Mouse (Mus musculus) midbrain, embryonic 14.5 days (tissue): ENCODE results near the gene Rex1bd. TPM values are rescaled to one million over a fixed set of nuclear protein-coding genes. Genes with fewer than 3 reads are reported as not detected.
"Not testable (repeated sequence)": the region's sequence is repeated elsewhere in the genome, so short reads cannot be mapped to it uniquely, and the experiment has no call there.

Source experiments
- ATAC-seq: fragments of 200-750 bp; cut with Nextera tagmentation; 2 replicates; pipeline ENCODE4 v1.8.0; 2017; ENCODE audit warnings: moderate number of reproducible peaks, moderate library complexity; ENCODE audit not compliant: low FRiP score, low TSS enrichment
- DNase-seq: peaks from one replicate; pipeline ENCODE4 v3.0.0-alpha.2; 2015
- H3K27ac ChIP-seq: fragments of 300-500 bp; sonication (generic); replicated peaks from 2 replicates; pipeline ENCODE4 v1.5.1; 2014; ENCODE audit warnings: mild to moderate bottlenecking, low read depth, low read length, moderate library complexity
- H3K27me3 ChIP-seq: fragments of 300-500 bp; sonication (generic); 2 replicates; pipeline ENCODE4 v1.6.1; 2014; ENCODE audit warnings: low read length, control low read depth, mixed read lengths; ENCODE audit not compliant: control insufficient read depth, insufficient read depth
- H3K36me3 ChIP-seq: fragments of 300-500 bp; sonication (generic); 2 replicates; pipeline ENCODE4 v1.6.1; 2014; ENCODE audit warnings: low read length, control low read depth; ENCODE audit not compliant: control insufficient read depth, insufficient read depth
- H3K4me1 ChIP-seq: fragments of 300-500 bp; sonication (generic); 2 replicates; pipeline ENCODE4 v1.6.1; 2014; ENCODE audit warnings: mild to moderate bottlenecking, antibody characterized with exemption, low read length, control low read depth; ENCODE audit not compliant: control insufficient read depth, insufficient read depth
- H3K4me2 ChIP-seq: fragments of 300-500 bp; sonication (generic); 2 replicates; pipeline ENCODE4 v1.6.1; 2014; ENCODE audit warnings: mild to moderate bottlenecking, low read length, moderate library complexity
- H3K4me3 ChIP-seq: fragments of 300-500 bp; sonication (generic); replicated peaks from 2 replicates; pipeline ENCODE4 v1.5.1; 2014; ENCODE audit warnings: low read depth, low read length
- H3K9ac ChIP-seq: fragments of 300-500 bp; sonication (generic); replicated peaks from 2 replicates; pipeline ENCODE4 v1.6.1; 2014; ENCODE audit warnings: mild to moderate bottlenecking, low read length, moderate library complexity
- H3K9me3 ChIP-seq: fragments of 300-500 bp; sonication (generic); 2 replicates; pipeline ENCODE4 v1.6.1; 2016; ENCODE audit warnings: low read length, control low read depth, mixed read lengths; ENCODE audit not compliant: control insufficient read depth
- WGBS: fragments of 180-500 bp; shearing (Covaris S2); extraction: QIAGEN DNeasy Blood & Tissue Kit; methylation state at CpG from one replicate; pipeline ENCODE4 v1.1.7; 2014; 5-methylcytosine and 5-hydroxymethylcytosine counted together
- polyA plus RNA-seq: library from polyadenylated mRNA; unstranded; fragments of >200 nt; fragmentation: Nextera tagmentation; extraction: Ambion mirVana; gene quantifications from 2 replicates; pipeline ENCODE4 v1.2.1, GENCODE M21; 2014

The Rex1bd gene
- polyA plus RNA-seq, 1 experiment from 2014 or later = 152 TPM

- Histone ChIP-seq H3K4me2 (peak overlapping the region; percentile 67), H3K4me1 (peaks cover 17% of the 10 kb centered on the region), H3K4me3 (peak overlapping the region; percentile 55), H3K27ac (peak overlapping the region; percentile 87), H3K9me3 (no peaks in the 10 kb centered on the region), H3K9ac (peak overlapping the region; percentile 53), H3K27me3 (no peaks in the 10 kb centered on the region), H3K36me3 (peaks cover 11% of the 10 kb centered on the region)
- WGBS = under 1% methylated on average over 51 of the region's 51 CpGs
- DNase-seq = peak; percentile 99
- peak; percentile 87 for ATAC-seq
Measured at GRCm38 (mm10) chr8:70522592-70523403, 16.2 kb upstream of the Rex1bd start.

- H3K27ac ChIP-seq = no peak overlapping the region
- peaks cover 28% of the 10 kb centered on the region for H3K36me3 ChIP-seq
- whole genome bisulfite sequencing = 75% methylated on average over 2 of the region's 2 CpGs
- DNase-seq (no peak), ATAC-seq (no peak)
- no peak overlapping the region for H3K4me2 ChIP-seq
- H3K9me3 ChIP-seq = no peaks in the 10 kb centered on the region
- H3K4me1 ChIP-seq = peaks cover 11% of the 10 kb centered on the region
- H3K4me3 ChIP-seq = no peak overlapping the region
- no peaks in the 10 kb centered on the region for H3K27me3 ChIP-seq
- H3K9ac ChIP-seq = no peak overlapping the region
Measured at GRCm38 (mm10) chr8:70519606-70520005, 13.1 kb upstream of the Rex1bd start.

- DNase-seq (no peak), ATAC-seq (no peak)
- no peak overlapping the region for H3K9ac ChIP-seq
- 91% methylated on average over 6 of the region's 6 CpGs for WGBS
- no peaks in the 10 kb centered on the region for H3K27me3 ChIP-seq
- no peak overlapping the region for H3K27ac ChIP-seq
- H3K4me2 ChIP-seq = no peak overlapping the region
- peaks cover 34% of the 10 kb centered on the region for H3K36me3 ChIP-seq
- no peak overlapping the region for H3K4me3 ChIP-seq
- H3K4me1 ChIP-seq = peaks cover 11% of the 10 kb centered on the region
- no peaks in the 10 kb centered on the region for H3K9me3 ChIP-seq
Measured at GRCm38 (mm10) chr8:70519043-70519442, 12.5 kb upstream of the Rex1bd start.

DNA sequence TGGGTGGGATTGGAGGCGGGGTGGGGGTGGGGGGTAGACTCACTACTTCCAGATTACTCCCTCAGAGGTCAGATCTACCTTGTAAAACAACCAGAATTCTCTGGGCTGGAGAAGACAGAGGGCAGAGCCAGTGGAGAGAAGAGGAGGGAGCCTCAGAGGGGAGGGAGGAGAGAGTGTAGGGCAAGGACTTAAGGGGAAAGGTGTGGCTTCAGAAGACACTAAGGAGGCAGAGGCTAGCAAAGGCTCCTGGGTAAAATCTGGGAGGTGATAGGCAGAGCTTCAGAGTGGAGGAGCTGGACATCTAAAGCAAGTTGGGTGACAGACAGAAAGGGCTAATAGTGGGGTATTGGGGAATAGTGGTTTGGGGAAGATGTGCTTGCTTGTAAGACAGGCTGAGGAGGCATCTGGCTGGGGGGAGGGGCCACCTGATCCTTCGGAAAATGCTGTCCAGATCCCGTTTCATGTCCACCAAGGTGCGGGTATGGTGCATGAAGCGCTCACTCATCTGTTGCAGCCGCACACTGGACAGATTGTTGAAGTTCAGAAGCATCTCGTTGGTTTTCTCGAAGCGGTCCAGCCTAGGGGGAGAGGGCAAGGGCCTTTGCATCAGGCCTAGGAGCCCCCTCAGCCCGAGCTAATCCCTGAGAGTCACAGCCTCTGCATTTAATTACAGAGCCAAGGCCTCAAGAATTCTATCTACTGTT, 11.5 kb upstream of the Rex1bd start:
- ATAC-seq = no peak
- Histone ChIP-seq H3K36me3 (peaks cover 43% of the 10 kb centered on the region), H3K27me3 (no peaks in the 10 kb centered on the region), H3K4me1 (peaks cover 8% of the 10 kb centered on the region; the same call in 1 of the 2 replicates), H3K9me3 (no peaks in the 10 kb centered on the region), H3K4me2 (no peak overlapping the region), H3K9ac (no peak overlapping the region), H3K4me3 (no peak overlapping the region), H3K27ac (no peak overlapping the region)
- WGBS = 73% methylated on average over 10 of the region's 10 CpGs
- DNase-seq = no peak

- H3K9ac ChIP-seq = no peak overlapping the region
- H3K27ac ChIP-seq = no peak overlapping the region
- H3K36me3 ChIP-seq = peaks cover 46% of the 10 kb centered on the region
- ATAC-seq = no peak
- no peak overlapping the region for H3K4me2 ChIP-seq
- H3K27me3 ChIP-seq = no peaks in the 10 kb centered on the region
- 92% methylated on average over 2 of the region's 2 CpGs for WGBS
- H3K4me3 ChIP-seq = no peak overlapping the region
- no peaks in the 10 kb centered on the region for H3K9me3 ChIP-seq
- no peak for DNase-seq
- peaks cover 15% of the 10 kb centered on the region for H3K4me1 ChIP-seq
Measured at GRCm38 (mm10) chr8:70513441-70513840, 6.9 kb upstream of the Rex1bd start.

- Histone ChIP-seq H3K9ac (no peak overlapping the region), H3K36me3 (peaks cover 47% of the 10 kb centered on the region), H3K27me3 (no peaks in the 10 kb centered on the region), H3K4me3 (no peak overlapping the region), H3K4me2 (no peak overlapping the region), H3K9me3 (no peaks in the 10 kb centered on the region), H3K27ac (no peak overlapping the region), H3K4me1 (peaks cover 15% of the 10 kb centered on the region)
- WGBS = 92% methylated on average over 11 of the region's 11 CpGs
- no peak for DNase-seq
- no peak for ATAC-seq
Measured at GRCm38 (mm10) chr8:70512253-70512903, 5.8 kb upstream of the Rex1bd start.

GRCm38 (mm10) chr8:70511770-70512169, 5.2 kb upstream of the Rex1bd start:
- WGBS = 100% methylated on average over 2 of the region's 2 CpGs
- Histone ChIP-seq H3K9me3 (no peaks in the 10 kb centered on the region), H3K4me1 (peaks cover 15% of the 10 kb centered on the region), H3K36me3 (peaks cover 52% of the 10 kb centered on the region), H3K27ac (no peak overlapping the region), H3K27me3 (no peaks in the 10 kb centered on the region), H3K4me2 (no peak overlapping the region), H3K4me3 (no peak overlapping the region), H3K9ac (no peak overlapping the region)
- DNase-seq = no peak
- ATAC-seq = no peak

DNA sequence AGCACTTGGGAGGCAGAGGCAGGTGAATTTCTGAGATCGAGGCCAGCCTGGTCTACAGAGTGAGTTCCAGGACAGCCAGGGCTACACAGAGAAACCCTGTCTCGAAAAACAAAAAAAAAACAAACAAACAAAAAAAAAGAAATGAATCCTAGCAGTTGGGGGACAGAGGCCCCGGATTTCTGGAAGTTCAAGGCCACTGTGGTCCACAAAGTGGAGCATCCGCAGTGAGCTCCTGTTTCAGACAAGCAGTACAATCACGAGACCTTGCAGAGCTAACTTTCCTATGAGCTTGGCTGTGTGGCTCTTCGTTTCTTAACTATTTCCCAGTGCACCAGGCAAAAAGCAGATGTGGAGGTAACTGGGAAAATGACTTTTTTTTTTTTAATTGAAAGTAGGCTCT, 4.6 kb upstream of the Rex1bd start:
- H3K4me2 ChIP-seq = peak overlapping the region; percentile 94
- H3K27ac ChIP-seq = peak overlapping the region; percentile 95; the same call in 1 of the 2 replicates
- peak overlapping the region; percentile 96 for H3K4me3 ChIP-seq
- H3K9me3 ChIP-seq, H3K27me3 ChIP-seq, DNase-seq, H3K9ac ChIP-seq, ATAC-seq: not testable (repeated sequence)
- 91% methylated on average over 6 of the region's 6 CpGs for WGBS
- H3K36me3 ChIP-seq = peaks cover 46% of the 10 kb centered on the region
- H3K4me1 ChIP-seq = peaks cover 15% of the 10 kb centered on the region
